26 mouse cellular contexts compared by ENCODE assay signal in genomic region chr6:121215336-121215735, GRCm38 (mm10). TPM values are rescaled to one million over a fixed set of nuclear protein-coding genes. Genes with fewer than 3 reads are reported as not detected.
DNase-seq lines count a peak whose midpoint lies in the region; ATAC-seq and TF ChIP-seq lines count a peak whose summit lies in the region.
"Had no signal": no experiment of that assay in that cellular context is flagged by ENCODE, and none has a peak within 500 bp of the region (broad histone marks: within the 10 kb centered on the region; RNA-seq: fewer than 3 reads in every experiment).

No protein-coding gene starts in this region.

- H3K36me3 ChIP-seq in heart, adult 2 months (ENCODE audit: control insufficient read depth, insufficient read depth, low read length), result peaks cover 3% of the 10 kb centered on the region
- peaks cover 72% of the 10 kb centered on the region for H3K36me3 ChIP-seq in megakaryocyte, embryonic 14.5 days (replicated peaks; ENCODE audit: low read length)
- H3K36me3 ChIP-seq: embryonic facial prominence, embryonic 12.5 days; embryonic facial prominence, embryonic 15.5 days; G1E; heart, embryonic 12.5 days; heart, embryonic 15.5 days had no signal

- intact Hi-C loops in heart, adult 2 months (cut with DNase I), result no loop called here
- intact Hi-C loops in heart, postnatal 25 days (cut with DNase I), result no loop called here

- H3K9ac ChIP-seq in heart, adult 2 months (ENCODE audit: low read depth, low read length), result no peak overlapping the region
- H3K9ac ChIP-seq: embryonic facial prominence, embryonic 12.5 days; embryonic facial prominence, embryonic 15.5 days; heart, embryonic 12.5 days; heart, embryonic 15.5 days; hindbrain, embryonic 14.5 days had no signal

- no peaks in the 10 kb centered on the region for H3K79me2 ChIP-seq in heart, adult 2 months (replicated peaks; ENCODE audit: control insufficient read depth, insufficient read depth, low read length)

- H3K4me3 ChIP-seq in heart, adult 2 months, result no peak overlapping the region
- H3K4me3 ChIP-seq in megakaryocyte, embryonic 14.5 days (replicated peaks), result peak overlapping the region; percentile 88
- H3K4me3 ChIP-seq: embryonic facial prominence, embryonic 12.5 days; embryonic facial prominence, embryonic 15.5 days; heart, embryonic 12.5 days; heart, embryonic 15.5 days had no signal

- no peak for TF ChIP-seq POLR2A in heart, adult 2 months (IDR thresholded peaks at IDR 0.05; ENCODE audit: insufficient read depth, low read depth, low read length)

- 44% methylated on average over 5 of the region's 5 CpGs for WGBS in heart, adult 2 months

- no peak for ATAC-seq in megakaryocyte, adult 5-6 weeks (ENCODE audit: poor library complexity, severe bottlenecking)
- ATAC-seq: forebrain, embryonic 14.5 days; hindbrain, postnatal 0 days had no signal

- H3K9me3 ChIP-seq in megakaryocyte, embryonic 14.5 days, result no peaks in the 10 kb centered on the region
- H3K9me3 ChIP-seq: embryonic facial prominence, embryonic 12.5 days; embryonic facial prominence, embryonic 15.5 days; G1E; heart, embryonic 15.5 days had no signal

- DNase-seq in heart, adult 2 months, result no peak
- DNase-seq in heart, postnatal 25 days (ENCODE audit: low spot score), result no peak
- DNase-seq in brain, adult 2 months (ENCODE audit: low read depth, low spot score), result peak; percentile 72
- DNase-seq in left cerebral cortex, adult 9 months (ENCODE audit: low spot score in 2 of 2), result no peak
- DNase-seq in right cerebral cortex, postnatal 4 days, result no peak
- DNase-seq: adrenal gland, adult 8-10 months; adrenal gland, postnatal 25 days; B cell, adult 2 months; cerebellum, adult 11 months; cerebellum, adult 2 months; cerebellum, adult 9-11 months; cerebellum, postnatal 25 days; gastrocnemius, postnatal 14 days; heart, postnatal 10 days; heart, postnatal 4 days had no signal

- peaks cover 18% of the 10 kb centered on the region for H3K4me1 ChIP-seq in heart, adult 2 months (ENCODE audit: control insufficient read depth, insufficient read depth, low read length)
- peaks cover 88% of the 10 kb centered on the region for H3K4me1 ChIP-seq in megakaryocyte, embryonic 14.5 days

- TF ChIP-seq CTCF in heart, adult 2 months (IDR thresholded peaks at IDR 0.05), result no peak

- no peaks in the 10 kb centered on the region for H3K27me3 ChIP-seq in heart, adult 2 months (ENCODE audit: control insufficient read depth, insufficient read depth, low read length)
- H3K27me3 ChIP-seq in megakaryocyte, embryonic 14.5 days (replicated peaks), result no peaks in the 10 kb centered on the region
- H3K27me3 ChIP-seq: CH12.LX had no signal

- TF ChIP-seq EP300 in heart, adult 2 months (IDR thresholded peaks at IDR 0.05; ENCODE audit: insufficient read depth, low read depth, low read length), result no peak

- H3K27ac ChIP-seq in heart, adult 2 months, result peak overlapping the region; percentile 76
- H3K27ac ChIP-seq: embryonic facial prominence, embryonic 12.5 days; embryonic facial prominence, embryonic 15.5 days; heart, embryonic 15.5 days; hindbrain, embryonic 14.5 days; hindbrain, postnatal 0 days had no signal

RNA-seq across cellular contexts. Expression of gene Tuba8, which starts 4.8 kb away (rescaled TPM):
- 100 to 1,000 TPM; 192 to 198 TPM for total RNA-seq in heart, adult 2 months (2021)
- polyA plus RNA-seq in heart, adult 2 months (2012; rRNA removed), result 71.6 and 81.9 TPM in 2 replicates
- 100 to 1,000 TPM; 162 to 166 TPM for total RNA-seq in heart, postnatal 25 days (2021)
- 75.1 and 120 TPM in 2 replicates for polyA plus RNA-seq in megakaryocyte, embryonic 14.5 days (2012; ENCODE audit: insufficient read depth, low replicate concordance)
- total RNA-seq in megakaryocyte, adult 5-6 weeks (2015), result 5.1 and 6.2 TPM in 2 replicates
- total RNA-seq in megakaryocyte, adult 5-6 weeks (2017), result 5.1 and 5.6 TPM in 2 replicates
- total RNA-seq: CH12.LX had no signal

RNA-seq across cellular contexts. Expression of gene Usp18, which starts 30.4 kb away (rescaled TPM):
- 1 to 10 TPM; 1.3 to 1.5 TPM for total RNA-seq in heart, adult 2 months (2021)
- 3.9 and 5.7 TPM in 2 replicates for polyA plus RNA-seq in heart, adult 2 months (2012; rRNA removed)
- 1 to 10 TPM; 1.1 to 1.5 TPM for total RNA-seq in heart, postnatal 25 days (2021)
- polyA plus RNA-seq in megakaryocyte, embryonic 14.5 days (2012; ENCODE audit: insufficient read depth, low replicate concordance), result 1.2 TPM in 1 of 2 replicates, not detected in the other
- total RNA-seq in megakaryocyte, adult 5-6 weeks (2015), result 25.0 and 26.8 TPM in 2 replicates
- 14.2 and 20.7 TPM in 2 replicates for total RNA-seq in megakaryocyte, adult 5-6 weeks (2017)

RNA-seq across cellular contexts. Expression of gene Pex26, which starts 31.9 kb away (rescaled TPM):
- 1 to 10 TPM; 6.0 TPM for total RNA-seq in heart, adult 2 months (2021)
- polyA plus RNA-seq in heart, adult 2 months (2012; rRNA removed), result 8.3 and 10.9 TPM in 2 replicates
- total RNA-seq in heart, postnatal 25 days (2021), result 1 to 10 TPM; 6.9 to 7.1 TPM
- 3.6 and 7.2 TPM in 2 replicates for polyA plus RNA-seq in megakaryocyte, embryonic 14.5 days (2012; ENCODE audit: insufficient read depth, low replicate concordance)
- 3.7 and 4.8 TPM in 2 replicates for total RNA-seq in megakaryocyte, adult 5-6 weeks (2015)
- total RNA-seq in megakaryocyte, adult 5-6 weeks (2017), result 4.2 and 5.7 TPM in 2 replicates

Comparison
In these comparisons a context has a peak if more than half of its experiments do, and no peak if none do; other contexts are left out.
1. RNA of gene Tuba8, which starts 4.8 kb away (total RNA-seq): 192 to 198 TPM in heart, adult 2 months and 162 to 166 TPM in heart, postnatal 25 days; 5.1 to 6.2 TPM in megakaryocyte, adult 5-6 weeks; every median in the first group is over 10 times any median in the second.
2. RNA of gene Usp18, which starts 30.4 kb away (total RNA-seq): 14.2 to 26.8 TPM in megakaryocyte, adult 5-6 weeks; 1.1 to 1.5 TPM in heart, postnatal 25 days and 1.3 to 1.5 TPM in heart, adult 2 months; every median in the first group is over 4 times any median in the second.